Mouse (Mus musculus) adrenal gland, adult 18-20 months (tissue): ENCODE results near the gene Atg7. TPM values are rescaled to one million over a fixed set of nuclear protein-coding genes. Genes with fewer than 3 reads are reported as not detected.

Source experiments
- DNase-seq, 2 experiments: peaks; one replicate each; pipeline ENCODE4 v3.0.0; 2021 to 2022; ENCODE audit warnings: low spot score in 2 of 2
- total RNA-seq, 2 experiments: library from RNA; stranded (reverse); gene quantifications; 1 replicate in 1 of 2; 2 replicates in 1 of 2; pipeline ENCODE4 v1.2.3; 2021

The Atg7 gene
- total RNA-seq, 2 experiments from 2014 or later = 24.9 to 27.6 TPM

DNA sequence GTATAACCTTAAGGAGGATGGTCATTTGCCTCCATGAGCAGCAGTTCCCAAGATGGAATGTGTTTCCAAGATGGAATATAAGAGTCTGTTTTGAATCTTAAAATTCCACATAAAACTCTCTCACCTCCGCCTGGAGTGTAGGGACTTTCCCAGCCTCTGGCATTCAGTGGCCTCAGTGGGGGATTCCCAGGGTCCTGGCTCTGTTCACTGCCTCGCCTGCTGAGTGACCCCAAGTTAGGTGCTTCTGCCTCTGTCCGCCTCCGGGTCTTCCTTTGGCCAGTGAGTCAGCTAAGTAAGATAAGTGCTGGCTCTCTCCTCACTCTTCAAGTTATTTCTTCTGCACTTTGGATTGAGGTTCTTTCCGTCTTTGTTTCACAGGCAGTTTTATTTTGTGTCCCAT, 90.3 kb downstream of the Atg7 start:
- DNase-seq = no peak

DNA sequence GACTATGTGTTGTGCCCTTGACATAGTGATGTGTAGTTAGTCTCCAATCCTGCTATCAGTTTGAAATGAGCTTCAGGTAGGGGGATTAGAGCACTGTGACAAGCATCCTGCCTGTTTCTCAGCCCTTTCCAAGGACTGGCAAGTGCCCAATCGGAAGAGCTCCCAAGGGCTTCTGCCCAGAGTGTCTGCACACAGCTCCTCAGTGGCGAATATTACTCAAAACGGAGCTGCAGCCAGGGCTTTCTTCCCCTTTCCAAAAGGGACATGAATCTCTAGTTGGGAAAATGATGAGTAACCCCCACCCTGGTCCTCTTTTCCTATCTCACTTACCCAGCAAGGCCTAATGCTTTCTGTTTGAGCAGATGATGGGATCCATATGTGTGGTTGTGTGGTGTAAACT, 90.8 kb downstream of the Atg7 start:
- DNase-seq = no peak

GRCm38 (mm10) chr6:114735054-114735453, 92.2 kb downstream of the Atg7 start:
- no peak for DNase-seq

- DNase-seq = no peak
These were observed 93.5 kb downstream of the Atg7 start for GRCm38 (mm10) chr6:114736355-114736754.

DNA sequence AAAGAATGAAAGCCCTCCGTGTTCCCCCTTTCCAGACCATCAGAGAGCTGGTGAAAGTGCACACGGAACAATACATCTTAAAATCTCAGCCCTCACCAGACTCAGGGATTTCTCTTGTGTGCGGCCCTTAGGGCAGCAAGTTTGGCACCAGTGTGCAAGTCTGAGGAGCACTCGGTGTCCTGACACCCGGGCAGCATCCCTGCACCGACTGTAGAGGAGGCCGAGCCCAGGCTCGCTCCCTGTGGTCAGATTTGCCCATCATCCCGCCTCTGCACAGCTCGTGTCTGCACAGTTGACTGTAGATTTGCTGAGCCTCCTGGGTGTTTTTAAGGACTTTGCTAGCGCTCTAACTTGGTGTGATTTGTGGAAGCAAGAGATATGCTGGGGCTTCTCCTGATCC, 94.3 kb downstream of the Atg7 start:
- no peak for DNase-seq

GRCm38 (mm10) chr6:114737931-114738759, 95.2 kb downstream of the Atg7 start:
- DNase-seq = no peak

DNA sequence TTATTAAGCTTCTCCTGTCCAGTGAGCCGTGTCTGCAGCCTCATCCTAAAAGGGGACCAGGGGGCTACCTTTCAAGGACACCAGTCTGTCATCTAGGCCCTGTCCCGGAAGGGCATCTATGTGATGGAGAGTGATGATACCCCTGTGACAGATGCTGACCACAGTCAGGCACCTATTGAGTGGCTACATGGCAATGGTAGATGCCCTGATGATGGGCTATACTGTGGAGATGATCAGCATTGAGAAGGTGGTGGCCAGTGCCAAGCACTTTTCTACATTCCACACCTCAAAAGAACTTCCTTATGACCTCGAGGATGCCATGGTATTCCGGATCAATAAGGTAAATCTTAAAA, 95.8 kb downstream of the Atg7 start:
- DNase-seq = no peak

DNA sequence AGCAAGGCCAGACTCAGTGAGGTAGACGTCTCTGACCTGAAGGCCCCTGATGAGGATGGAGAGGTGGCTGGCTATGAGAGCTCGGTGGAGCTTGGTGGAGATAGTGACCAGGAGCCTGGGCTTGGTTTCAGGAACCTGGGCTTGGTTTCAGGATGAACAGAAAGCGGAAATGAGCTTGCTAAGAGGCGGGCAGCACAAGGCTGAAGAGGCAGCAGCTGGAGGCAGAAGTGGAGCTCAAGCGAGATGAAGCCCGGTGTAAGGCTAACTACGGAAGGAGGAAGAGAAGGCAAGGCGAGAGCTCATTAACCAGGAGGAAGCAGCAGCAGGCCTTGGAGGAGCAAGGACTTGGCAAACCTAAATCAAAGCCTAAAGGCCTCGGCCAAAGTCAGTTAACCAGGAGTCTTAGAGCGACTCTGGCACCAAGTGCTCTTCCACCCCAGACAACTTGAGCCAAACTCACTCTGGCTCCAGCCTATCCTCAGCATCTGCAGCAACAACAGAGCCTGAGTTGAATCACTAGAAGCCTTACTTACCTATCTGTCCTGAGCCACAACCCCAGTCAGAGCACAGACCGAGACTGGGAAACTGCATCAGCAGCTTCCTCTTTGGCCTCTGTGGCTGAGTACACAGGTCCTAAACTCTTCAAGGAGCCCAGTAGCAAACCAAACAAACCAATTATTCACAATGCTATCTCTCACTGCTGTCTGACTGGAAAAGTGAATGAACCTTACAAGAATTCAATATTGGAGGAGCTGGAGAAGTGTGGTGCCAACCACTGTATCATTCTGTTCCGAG, 99.5 kb downstream of the Atg7 start:
- no peak for DNase-seq

GRCm38 (mm10) chr6:114743126-114743525, 100.2 kb downstream of the Atg7 start:
- no peak for DNase-seq

DNA sequence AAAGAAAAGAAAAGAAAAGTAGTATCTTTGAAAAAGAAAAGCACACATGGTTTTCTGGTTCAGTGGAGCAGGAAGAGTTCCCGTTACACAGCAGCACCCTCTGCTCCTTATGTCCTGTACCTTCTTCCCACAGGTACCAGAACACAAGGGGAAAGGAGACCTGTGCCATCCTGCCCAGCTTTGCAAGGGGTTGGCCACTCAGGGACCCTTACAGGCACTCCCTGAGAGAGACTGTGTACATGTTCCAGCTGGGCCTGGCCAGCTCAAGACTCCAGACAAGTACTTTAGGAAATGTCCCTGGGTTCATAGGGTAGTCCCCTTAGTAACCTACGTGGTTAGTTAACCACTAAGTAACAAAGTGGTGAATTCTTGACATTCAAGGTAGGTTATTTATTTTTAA, 100.9 kb downstream of the Atg7 start:
- DNase-seq = no peak

DNA sequence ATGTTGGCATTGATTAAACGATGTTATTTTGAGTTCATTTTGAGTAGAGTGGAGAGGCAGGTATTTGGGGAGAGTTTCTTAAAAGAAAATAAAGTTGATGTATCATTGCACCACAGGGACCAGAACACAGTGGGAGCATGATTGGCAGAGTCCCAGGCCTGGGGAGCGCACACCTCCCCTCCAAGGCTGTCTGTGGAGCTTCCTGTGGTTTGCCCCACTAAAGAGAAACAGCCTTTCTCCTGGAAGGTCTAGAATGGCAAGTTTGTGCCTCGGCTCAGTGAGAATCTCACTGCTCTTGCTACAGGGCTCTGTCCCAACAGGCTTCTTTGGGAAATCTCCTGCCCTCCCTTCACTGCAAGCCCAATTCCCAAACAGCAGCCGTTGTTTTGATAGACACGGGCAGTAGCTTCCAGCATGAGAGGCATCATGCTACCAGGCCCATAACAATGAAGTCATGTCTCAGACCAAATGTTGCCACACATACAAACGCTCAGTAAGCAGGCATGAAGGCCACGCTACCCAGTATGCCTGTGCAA, 103.6 kb downstream of the Atg7 start:
- no peak for DNase-seq

GRCm38 (mm10) chr6:114748419-114748818, 105.5 kb downstream of the Atg7 start:
- DNase-seq = no peak

- no peak for DNase-seq
These were observed 106.0 kb downstream of the Atg7 start for GRCm38 (mm10) chr6:114748882-114749281.

DNA sequence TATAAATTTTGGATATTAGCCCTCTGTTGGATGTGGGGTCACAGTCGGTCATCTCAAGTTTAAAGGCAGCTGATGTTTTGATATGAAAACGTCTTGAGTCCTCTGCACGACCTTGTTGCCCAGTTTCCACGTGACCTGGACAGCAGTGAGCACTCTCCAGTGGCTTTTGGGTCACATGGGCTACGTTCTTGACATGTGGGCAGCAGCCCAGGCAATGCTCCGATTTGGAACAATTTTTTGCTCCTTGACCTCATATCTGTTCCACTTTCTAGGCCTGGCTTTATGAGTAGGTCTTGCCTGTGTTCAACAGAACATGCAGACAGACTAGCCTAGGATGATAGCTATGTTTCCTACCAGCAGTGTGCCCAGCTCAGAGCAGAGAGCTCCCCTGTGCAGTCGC, 115.9 kb downstream of the Atg7 start:
- no peak for DNase-seq

DNA sequence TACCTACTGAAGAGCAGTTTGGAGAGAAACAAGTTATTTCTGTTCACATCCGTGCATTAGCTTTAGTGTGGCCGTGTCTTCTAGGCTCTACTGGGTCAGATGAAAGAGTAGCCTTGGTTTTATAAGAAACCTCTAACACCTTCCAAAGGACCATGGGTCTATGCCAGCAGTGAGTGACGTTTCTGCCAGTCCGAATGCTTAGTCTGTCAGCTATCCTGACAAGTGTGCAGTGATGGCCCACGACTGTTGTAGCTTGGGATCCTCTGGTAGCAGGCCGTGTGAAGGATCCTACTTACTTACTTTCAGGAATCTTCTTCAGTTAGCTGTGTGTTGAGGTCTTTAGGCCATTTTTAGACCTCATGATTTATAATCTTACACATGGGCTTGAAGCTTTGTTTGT, 123.4 kb downstream of the Atg7 start:
- DNase-seq = no peak

DNA sequence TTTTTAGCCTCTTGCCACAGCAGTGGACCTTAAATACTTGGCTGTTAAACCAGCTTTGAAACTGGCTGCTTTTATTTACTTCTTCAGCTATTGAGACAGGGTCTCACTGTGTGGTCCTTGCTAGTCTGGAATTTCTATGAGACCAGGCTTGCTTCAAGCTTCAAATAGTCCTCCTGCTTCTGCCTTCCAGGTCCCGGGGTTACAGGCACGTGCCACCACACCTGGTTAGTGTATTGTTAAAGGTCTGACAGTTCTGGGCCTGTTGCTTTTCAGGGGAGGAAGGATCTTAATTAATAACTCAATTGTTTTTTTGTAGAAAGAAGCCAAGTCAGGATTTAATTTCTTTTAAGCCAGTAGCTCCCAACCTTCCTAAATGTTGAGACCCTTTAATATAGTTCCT, 124.8 kb downstream of the Atg7 start:
- DNase-seq = no peak

DNA sequence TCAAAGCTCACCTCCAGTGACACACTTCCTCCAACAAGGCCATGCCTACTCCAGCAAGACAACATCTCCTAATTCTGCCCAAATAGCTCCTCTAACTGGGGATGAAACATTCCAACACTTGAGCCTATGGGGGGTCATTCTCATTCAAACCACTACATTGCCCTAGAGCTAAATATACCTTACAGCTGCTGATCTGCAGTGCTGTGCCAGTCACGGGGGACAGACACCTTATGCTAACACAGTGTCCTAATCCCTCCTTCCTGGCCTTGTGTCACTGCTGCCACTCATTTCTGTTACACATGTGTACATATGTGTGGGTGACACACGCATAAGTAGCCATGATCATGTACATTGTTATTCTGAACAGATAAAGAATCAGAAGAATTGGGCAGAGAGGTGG, 127.4 kb downstream of the Atg7 start:
- no peak for DNase-seq

DNA sequence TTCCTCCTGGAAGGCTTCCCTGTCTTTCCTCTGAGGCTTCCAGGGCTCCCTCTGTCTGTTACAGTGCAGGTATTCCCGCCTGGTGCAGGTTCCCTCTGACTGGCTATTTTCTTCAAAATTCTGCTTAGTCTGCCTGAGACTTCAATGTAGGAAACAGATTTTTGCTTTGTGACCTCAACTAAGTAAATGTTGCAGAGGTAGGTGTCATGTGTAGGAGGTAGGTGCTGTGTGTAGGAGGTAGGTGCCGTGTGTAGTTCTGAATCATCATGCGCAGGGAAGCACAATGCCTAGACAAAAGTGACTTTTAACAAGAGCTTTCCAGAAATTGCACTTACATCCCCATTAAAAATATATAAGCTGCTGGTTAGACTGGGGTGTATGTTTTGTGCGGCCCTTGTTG, 128.6 kb downstream of the Atg7 start:
- DNase-seq = no peak

DNA sequence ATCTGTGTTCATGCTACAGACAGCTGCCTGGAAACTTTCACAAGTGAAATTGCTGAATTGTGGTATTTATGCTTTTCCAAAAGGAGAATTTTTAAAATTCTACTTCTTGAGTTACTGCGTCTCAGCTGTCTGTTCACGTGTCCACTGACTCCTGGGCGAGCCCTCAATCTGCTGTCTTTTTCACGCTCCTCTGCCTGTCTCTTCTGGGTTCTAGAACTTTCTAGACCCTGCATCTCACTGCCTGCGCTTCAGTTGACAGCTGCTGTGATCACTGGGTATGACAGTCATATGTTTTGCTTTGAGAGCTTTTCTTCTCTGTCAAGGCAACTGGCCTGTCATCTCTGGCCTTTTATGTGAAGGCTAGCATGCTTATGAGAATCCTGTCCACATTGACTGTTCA, 132.3 kb downstream of the Atg7 start:
- no peak for DNase-seq

- DNase-seq = no peak
These were observed 135.0 kb downstream of the Atg7 start for GRCm38 (mm10) chr6:114777872-114778271.

- no peak for DNase-seq
These were observed 135.8 kb downstream of the Atg7 start for GRCm38 (mm10) chr6:114778650-114779049.

DNA sequence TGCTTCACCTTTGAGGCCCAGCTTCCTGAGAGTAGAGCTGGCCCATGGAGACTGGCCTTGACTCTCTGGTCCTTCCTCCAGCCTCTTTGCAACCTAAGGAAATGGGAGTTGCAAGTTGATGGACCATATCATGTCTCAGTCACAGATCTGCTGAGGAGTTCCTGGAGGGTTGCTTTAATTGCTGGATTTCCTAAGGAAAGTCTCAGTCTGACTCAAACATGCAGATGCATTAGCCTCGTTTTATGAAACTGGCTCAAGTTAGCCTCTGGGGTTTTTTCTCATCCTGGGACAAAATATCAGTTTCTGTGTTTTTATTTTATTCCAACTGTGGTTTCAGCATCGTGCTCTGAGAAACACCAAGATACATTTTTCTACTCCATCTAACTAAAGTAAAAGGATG, 137.7 kb downstream of the Atg7 start:
- no peak for DNase-seq
